Mouse (Mus musculus) cerebellum, adult 18-20 months (tissue): ENCODE results near the gene Kdsr.

Source experiments
- DNase-seq, 2 experiments: peaks; one replicate each; pipeline ENCODE4 v3.0.0; 2021

Gene Kdsr

DNA sequence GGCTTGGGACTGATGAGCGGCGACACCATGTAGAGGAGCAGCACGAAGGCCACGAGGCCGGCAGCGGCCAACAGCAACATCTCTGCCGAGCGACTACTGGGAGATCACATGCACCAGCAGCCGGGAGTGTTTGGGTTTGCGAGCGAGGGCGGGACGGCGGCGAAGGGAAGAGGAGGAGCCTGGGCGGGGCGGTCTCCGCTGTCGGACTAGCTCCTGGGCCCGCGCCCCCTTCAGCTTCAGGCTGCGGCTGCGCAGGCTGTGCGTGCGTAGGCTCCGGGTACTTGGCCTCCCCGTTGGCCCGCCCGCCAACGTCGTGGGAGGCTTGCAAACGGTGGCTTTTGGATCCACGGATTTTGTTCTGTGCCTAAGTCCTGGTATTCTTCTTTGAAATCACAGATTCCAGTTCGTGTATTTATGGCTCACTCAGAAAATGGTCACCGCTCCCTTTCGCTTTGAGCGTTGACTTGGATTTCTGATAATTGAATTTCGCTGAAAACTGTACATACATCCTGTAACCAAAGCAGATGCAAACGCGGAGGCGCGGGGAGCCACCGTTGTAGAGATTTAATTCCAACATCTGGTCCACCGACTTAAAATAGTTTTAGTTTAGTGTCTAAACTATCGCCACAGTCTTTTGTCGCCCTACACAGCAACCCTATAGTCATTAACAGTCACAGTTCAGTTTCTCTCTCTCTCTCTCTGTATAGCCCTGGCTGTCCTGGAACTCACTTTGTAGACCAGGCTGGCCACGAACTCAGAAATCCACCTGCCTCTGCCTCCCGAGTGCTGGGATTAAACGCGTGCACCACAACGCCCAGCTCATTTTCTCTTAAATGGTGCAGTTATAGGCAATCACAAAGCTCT lies at the start of gene Kdsr:
Gene Kdsr, minus strand, starts transcription at position 156 of the 864 bp plus-strand sequence.
- DNase-seq = peak; percentile 96 to 97

DNA sequence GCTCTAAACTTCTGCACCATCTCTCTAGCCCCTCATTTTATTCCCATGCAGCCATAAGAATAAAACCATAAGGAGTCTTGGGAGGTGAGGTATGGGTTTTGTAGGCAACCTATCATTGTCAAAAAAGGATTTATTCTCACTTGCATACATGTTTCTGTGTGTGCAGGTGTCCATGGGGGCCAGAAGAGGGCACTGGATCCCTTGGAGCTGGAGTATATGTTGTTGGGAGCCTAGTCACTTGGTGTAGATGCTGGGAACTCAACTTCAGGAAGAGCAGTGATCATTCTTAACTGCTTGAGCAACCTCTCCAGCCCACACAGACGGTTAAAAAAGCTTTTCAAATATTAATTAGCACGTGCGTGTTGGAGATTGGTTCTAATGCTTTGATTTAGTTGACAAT lies 40.4 kb upstream of the Kdsr start:
- DNase-seq = no peak

GRCm38 (mm10) chr1:106799406-106799805 lies 39.9 kb upstream of the Kdsr start:
- no peak for DNase-seq

DNA sequence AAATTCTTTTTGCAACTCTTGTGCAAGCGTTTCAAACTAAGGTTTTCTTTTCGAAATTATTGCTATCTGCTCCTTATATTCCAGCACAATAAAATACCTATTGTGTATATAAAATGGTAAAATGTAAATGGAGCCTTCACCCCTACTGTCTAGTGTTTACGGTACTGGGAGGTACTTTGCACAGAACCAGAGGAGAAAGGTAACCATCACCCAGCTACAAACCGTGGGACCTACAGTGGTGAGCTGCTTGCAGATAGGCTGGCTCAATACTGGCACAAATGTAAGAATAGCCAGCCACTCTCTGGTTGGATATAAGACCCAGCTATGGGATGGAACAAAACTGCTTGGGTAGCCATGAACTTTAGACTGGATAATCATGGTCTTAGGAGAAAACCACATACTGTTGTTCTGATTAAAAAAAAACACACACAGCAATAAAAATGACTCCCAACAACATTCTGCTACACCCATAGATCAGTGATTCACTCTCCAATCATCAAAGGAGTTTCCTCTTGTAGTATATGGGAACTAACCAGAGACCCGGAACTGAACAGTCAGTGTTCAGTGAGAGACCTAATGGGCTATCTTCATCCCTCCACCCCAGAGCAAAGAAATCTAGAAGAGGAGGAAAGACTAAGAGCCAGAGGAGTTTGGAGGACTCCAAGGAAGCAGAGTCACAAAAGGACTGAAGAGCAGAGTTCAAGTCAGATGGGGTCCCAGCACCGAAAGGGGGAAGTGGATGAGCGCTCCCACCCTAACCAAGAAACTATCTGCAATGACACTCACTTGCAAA lies 37.7 kb upstream of the Kdsr start:
- DNase-seq = no peak

GRCm38 (mm10) chr1:106796542-106796924 lies 37.0 kb upstream of the Kdsr start, which contains the start of gene Vps4b:
Vps4b (minus strand) TSS chr1:106796728.
- peak; percentile 88 to 93 for DNase-seq

GRCm38 (mm10) chr1:106795634-106796541 lies 36.4 kb upstream of the Kdsr start:
- peak in 1 of 2 experiments; percentile 9 for DNase-seq

- DNase-seq = no peak
These were observed 15.4 kb upstream of the Kdsr start for GRCm38 (mm10) chr1:106774896-106775295.

GRCm38 (mm10) chr1:106774092-106774491 lies 14.6 kb upstream of the Kdsr start:
- no peak for DNase-seq

DNA sequence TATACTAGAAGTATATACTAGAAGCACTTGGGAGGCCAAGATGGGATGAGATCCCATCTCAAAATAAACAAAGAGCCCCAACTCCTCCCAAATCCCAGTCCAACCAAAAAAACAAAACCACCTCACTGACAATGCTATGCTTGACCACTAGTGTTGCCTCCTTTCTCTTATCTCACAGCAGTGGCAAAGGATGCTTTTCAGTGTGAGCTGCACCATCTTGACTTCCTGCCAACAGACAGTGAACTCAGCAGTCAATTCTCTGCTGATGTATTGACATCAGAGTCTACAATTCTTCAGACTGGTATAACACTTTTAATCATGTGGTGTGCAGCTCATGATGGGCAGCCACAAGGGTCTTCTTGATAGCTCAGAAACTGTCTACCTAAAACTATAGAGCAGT lies 9.2 kb upstream of the Kdsr start:
- DNase-seq = no peak

DNA sequence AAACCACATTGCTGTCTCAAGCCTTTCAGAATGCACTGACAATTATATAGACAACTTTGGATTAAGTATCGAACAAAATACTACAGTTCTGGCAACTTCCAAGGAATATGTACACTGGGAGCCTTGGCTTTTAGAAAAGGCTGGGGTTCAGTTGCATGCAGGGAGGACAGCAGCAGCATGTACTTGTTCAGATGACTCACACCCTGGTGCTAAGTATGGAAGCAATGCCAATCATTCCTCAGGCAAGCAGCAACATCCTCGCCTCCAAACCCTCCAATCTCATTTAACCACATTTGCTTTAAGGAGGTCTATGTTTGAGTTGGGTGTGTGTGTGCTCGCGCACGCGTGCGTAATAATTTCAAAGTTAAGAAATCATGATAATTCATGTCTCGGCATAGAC lies 6.2 kb upstream of the Kdsr start:
- no peak for DNase-seq

DNA sequence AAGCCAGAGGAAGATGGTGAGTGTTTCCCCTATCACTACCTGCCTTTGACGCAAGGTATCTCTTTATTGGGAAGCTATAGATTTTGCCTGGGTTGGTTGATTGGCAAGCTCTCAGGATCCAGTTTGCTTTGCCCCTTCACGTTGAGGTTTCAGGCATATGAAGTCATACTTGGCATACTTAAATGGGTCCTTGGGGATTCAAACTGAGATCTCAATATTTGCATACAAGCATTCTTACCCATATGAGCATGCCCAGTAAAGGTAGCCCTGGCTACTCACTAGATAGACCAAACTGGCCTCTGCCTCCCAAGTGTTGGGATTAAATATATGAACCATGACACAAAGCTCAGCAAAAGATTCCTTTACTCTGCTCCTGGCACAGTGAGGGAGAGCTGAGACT lies 5.3 kb upstream of the Kdsr start:
- DNase-seq = no peak

- DNase-seq = no peak
These were observed 4.8 kb upstream of the Kdsr start for GRCm38 (mm10) chr1:106764281-106764680.

DNA sequence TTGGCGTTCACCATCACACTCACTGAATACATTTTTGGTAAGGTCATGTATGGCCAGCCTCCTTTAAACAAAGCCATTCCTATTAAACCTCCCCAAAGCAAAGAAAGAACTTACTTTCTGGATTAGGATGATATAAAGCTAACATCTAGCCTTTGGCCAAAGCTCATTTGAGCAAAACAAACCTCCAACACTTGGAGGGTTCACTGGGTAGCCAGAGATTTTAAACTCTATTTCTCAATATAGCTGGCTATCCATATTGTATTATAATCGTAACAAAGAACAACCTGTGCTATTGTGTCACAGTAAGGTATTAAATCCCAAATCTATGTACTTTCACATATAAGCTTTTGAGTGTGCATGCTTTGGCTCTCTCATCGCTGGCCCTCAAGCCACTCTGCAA lies 1.2 kb upstream of the Kdsr start:
- DNase-seq = no peak

DNA sequence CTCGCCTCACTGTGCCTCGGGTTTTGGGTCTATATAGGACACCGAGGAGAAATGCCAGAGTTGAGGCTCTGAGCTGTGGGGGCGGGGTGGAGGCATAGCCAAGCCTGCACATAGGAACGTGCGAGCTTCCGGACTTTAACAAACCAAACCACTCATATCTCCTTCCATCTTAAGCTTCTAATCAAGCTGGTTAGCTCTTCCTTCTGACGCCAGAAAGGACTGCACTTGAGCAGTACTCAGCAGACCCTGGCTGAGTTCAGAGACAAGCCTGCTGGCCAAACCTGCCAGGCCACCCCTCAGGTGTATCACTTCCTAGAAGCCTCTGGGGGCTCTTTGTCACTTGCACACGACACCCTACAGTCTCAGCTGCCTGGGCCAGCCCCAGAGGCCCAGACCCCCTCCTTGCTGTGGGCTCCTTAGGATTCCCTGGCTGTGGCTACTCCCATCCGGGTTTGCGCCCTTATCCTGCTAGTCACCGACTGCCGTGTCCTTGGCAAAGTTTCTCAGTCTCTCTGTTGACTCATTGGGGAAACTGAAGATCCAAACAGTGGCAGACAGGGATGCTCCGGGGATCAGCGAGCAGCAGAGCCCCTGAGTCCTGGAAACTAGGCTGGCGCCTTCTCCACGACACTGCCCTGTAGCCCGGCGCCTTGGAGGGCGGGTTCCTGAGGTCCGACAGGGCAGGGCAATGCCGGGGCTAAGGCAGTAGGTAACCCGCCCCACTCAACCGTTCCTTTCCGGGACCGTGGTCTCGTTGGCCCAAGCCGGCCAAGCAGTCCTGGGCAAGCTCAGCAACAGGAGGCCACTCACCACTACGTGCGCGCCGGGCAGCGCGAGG lies 574 bp downstream of the Kdsr start:
- DNase-seq = peak; percentile 21 to 44

GRCm38 (mm10) chr1:106756633-106757032 lies 2.9 kb downstream of the Kdsr start:
- DNase-seq = no peak

GRCm38 (mm10) chr1:106752013-106752412 lies 7.5 kb downstream of the Kdsr start:
- no peak for DNase-seq

DNA sequence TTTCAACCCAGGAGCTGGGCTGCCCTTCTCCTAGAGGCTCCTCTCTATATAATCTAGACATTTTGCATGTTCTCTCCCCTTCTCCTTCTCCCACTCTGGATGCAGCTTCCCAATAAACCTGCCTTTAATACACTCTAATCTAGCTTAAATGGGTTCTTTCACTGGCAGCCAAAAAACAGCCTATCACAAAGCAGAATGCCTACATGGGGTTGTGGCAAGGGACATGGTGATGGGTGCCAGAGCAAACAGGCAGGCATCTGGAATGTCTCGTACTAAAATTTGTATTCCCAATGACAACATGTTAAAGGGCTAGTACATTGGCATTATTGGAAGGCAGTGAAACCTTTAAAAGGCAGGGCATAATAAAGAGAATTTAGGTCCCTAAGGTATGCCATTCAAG lies 8.9 kb downstream of the Kdsr start:
- DNase-seq = no peak

DNA sequence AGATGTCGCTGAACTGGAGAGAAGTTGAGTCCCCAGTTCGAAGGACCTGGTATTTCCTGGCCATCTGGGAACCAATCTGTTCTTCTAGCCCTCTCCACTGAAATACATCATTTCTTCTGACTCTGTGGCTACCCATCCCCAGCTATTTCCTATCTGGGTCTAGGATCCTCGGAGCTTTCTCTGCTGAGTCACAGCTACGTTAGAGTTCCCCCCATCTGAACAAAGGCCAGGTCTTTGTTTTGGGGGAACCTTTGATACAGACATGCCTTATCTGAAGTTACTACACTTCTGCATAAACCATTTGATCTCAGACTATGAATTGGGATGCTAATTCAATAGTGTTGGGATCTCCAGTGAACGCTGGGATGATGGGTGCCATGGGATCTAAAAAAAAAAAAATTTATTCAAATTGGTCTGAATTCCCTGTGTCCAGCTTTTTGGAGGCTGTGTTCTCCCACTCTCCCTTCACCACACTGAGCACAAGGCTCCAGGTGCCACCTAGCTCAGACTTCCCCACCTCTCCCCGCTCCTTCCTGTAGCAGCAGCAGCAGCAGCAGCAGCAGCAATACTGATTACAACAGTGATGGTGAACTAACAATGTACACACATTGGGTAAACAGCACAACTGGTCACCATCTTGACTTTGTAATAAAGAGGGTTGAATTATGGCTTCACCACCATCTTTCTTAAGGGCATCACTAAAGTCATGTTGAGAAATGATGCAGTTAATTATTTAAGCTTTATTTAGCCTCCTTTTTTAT lies 10.8 kb downstream of the Kdsr start:
- DNase-seq = no peak

- DNase-seq = no peak
These were observed 16.5 kb downstream of the Kdsr start for GRCm38 (mm10) chr1:106742980-106743379.

- DNase-seq = no peak
These were observed 18.8 kb downstream of the Kdsr start for GRCm38 (mm10) chr1:106740735-106741134.

DNA sequence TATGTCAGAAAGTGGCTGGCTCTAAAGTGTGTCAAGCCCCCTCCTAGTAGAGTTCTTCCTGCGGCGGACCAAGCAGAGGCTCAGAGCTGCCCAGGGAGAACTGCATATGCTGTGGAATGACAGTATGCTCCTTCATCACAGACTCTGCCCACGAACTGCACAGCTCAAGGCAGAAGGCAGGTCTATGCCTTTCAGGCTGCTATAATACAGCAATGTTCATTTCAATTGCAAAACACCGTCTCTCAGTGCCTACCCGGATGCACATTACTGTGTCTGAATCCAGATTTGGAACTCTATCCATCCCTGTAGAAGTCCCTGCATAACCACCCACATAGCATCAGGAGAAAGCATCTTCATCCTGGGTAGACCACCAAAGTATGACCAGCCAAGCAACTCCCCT lies 19.7 kb downstream of the Kdsr start:
- no peak for DNase-seq
